Mouse (Mus musculus) CH12.LX (cell line): Measurements from ENCODE around the gene Zfp423. TPM values are rescaled to one million over a fixed set of nuclear protein-coding genes. Genes with fewer than 3 reads are reported as not detected.

Experiments used
- DNase-seq: peaks from one replicate; pipeline ENCODE4 v3.0.0-alpha.2; 2013; ENCODE audit errors: extremely low read depth
- H3K27ac ChIP-seq: 2 replicates; pipeline ENCODE4 v1.5.1; 2012; ENCODE audit warnings: low read depth, mild to moderate bottlenecking, control low read depth, moderate library complexity; ENCODE audit not compliant: insufficient read depth
- H3K27me3 ChIP-seq: replicated peaks from 2 replicates; pipeline ENCODE3; 2012; ENCODE audit warnings: inconsistent platforms
- H3K36me3 ChIP-seq, 2 experiments: replicated peaks in 1 of 2; 2 replicates each; pipeline versions ENCODE3 to v1.6.1; 2012; ENCODE audit warnings: inconsistent platforms in 1 of 2, low read length in 1 of 2, mild to moderate bottlenecking in 1 of 2, mixed read lengths in 1 of 2, moderate library complexity in 1 of 2; ENCODE audit not compliant: control insufficient read depth in 1 of 2, insufficient read depth in 1 of 2
- H3K4me1 ChIP-seq, 2 experiments: 2 replicates each; pipeline ENCODE4 v1.6.1; 2012; ENCODE audit warnings: inconsistent platforms in 1 of 2, moderate library complexity in 1 of 2; ENCODE audit not compliant: insufficient read depth in 2 of 2, control insufficient read depth in 1 of 2
- H3K4me2 ChIP-seq: 2 replicates; pipeline ENCODE4 v1.6.1; 2012; ENCODE audit warnings: low read depth, mild to moderate bottlenecking, control low read depth; ENCODE audit not compliant: poor library complexity, insufficient read depth, severe bottlenecking
- H3K4me3 ChIP-seq, 3 experiments: fragments of 150-350 bp in 1 of 3; sonication (generic) in 1 of 3; replicated peaks in 1 of 3; 2 replicates each; pipeline versions ENCODE3 to v1.5.1; 2011 to 2012; ENCODE audit warnings: low read depth in 2 of 3, low read length in 2 of 3, mild to moderate bottlenecking in 2 of 3, moderate library complexity in 2 of 3, control low read depth in 1 of 3, improper control_type of control experiment in 1 of 3, inconsistent platforms in 1 of 3, mixed read lengths in 1 of 3; ENCODE audit not compliant: poor library complexity in 1 of 3
- H3K79me2 ChIP-seq: replicated peaks from 2 replicates; pipeline ENCODE4 v1.6.1; 2012; ENCODE audit warnings: mild to moderate bottlenecking, moderate library complexity; ENCODE audit not compliant: control insufficient read depth, poor library complexity, insufficient read depth, severe bottlenecking; ENCODE audit errors: extremely low read depth
- H3K9ac ChIP-seq: 2 replicates; pipeline ENCODE4 v1.6.1; 2012; ENCODE audit warnings: low read depth, mild to moderate bottlenecking, control low read depth, moderate library complexity; ENCODE audit not compliant: insufficient read depth
- H3K9me3 ChIP-seq: replicated peaks from 2 replicates; pipeline ENCODE3; 2012; ENCODE audit warnings: low read length, inconsistent platforms, mixed read lengths
- CHD1 ChIP-seq: IDR thresholded peaks from 2 replicates; pipeline ENCODE4 v1.6.1; 2012; ENCODE audit warnings: low read depth, low read length, improper control_type of control experiment, inconsistent platforms
- CTCF ChIP-seq, 2 experiments: IDR thresholded peaks in 1 of 2; conservative IDR thresholded peaks in 1 of 2; 2 replicates each; pipeline ENCODE4 v1.5.1; 2011 to 2012; ENCODE audit warnings: low read depth in 2 of 2, low read length in 2 of 2, improper control_type of control experiment in 1 of 2, inconsistent platforms in 1 of 2, mild to moderate bottlenecking in 1 of 2, moderate library complexity in 1 of 2
- E2F4 ChIP-seq: IDR thresholded peaks from 2 replicates; pipeline ENCODE4 v1.6.1; 2011; ENCODE audit warnings: low read depth, low read length, improper control_type of control experiment; ENCODE audit not compliant: insufficient replicate concordance
- EP300 ChIP-seq: IDR thresholded peaks from 2 replicates; pipeline ENCODE4 v1.6.1; 2011; ENCODE audit warnings: low read length, improper control_type of control experiment
- ETS1 ChIP-seq: conservative IDR thresholded peaks from 2 replicates; pipeline ENCODE4 v1.6.1; 2012; ENCODE audit warnings: low read depth, mild to moderate bottlenecking, inconsistent platforms, low read length, improper control_type of control experiment, moderate library complexity
- HCFC1 ChIP-seq: IDR thresholded peaks from 2 replicates; pipeline ENCODE4 v1.6.1; 2012; ENCODE audit warnings: low read depth, mild to moderate bottlenecking, inconsistent platforms, low read length, improper control_type of control experiment
- JUN ChIP-seq: IDR thresholded peaks from 2 replicates; pipeline ENCODE4 v1.6.1; 2011; ENCODE audit warnings: low read depth, mild to moderate bottlenecking, low read length, improper control_type of control experiment, moderate library complexity; ENCODE audit not compliant: insufficient read depth
- JUND ChIP-seq: conservative IDR thresholded peaks from 2 replicates; pipeline ENCODE4 v1.6.1; 2011; ENCODE audit warnings: low read depth, low read length, improper control_type of control experiment
- KAT2A ChIP-seq: IDR thresholded peaks from 2 replicates; pipeline ENCODE4 v1.6.1; 2012; ENCODE audit warnings: low read length, improper control_type of control experiment, inconsistent platforms; ENCODE audit not compliant: insufficient replicate concordance
- MAFK ChIP-seq: IDR thresholded peaks from 2 replicates; pipeline ENCODE4 v1.6.1; 2011; ENCODE audit warnings: low read length, improper control_type of control experiment; ENCODE audit not compliant: insufficient replicate concordance
- MAZ ChIP-seq: IDR thresholded peaks from 2 replicates; pipeline ENCODE4 v1.6.1; 2012; ENCODE audit warnings: low read depth, mild to moderate bottlenecking, inconsistent platforms, low read length, improper control_type of control experiment, moderate library complexity
- MEF2A ChIP-seq: IDR thresholded peaks from 2 replicates; pipeline ENCODE4 v1.6.1; 2014; ENCODE audit warnings: low read depth, mild to moderate bottlenecking, inconsistent platforms, low read length, improper control_type of control experiment, borderline replicate concordance
- MXI1 ChIP-seq: IDR thresholded peaks from 2 replicates; pipeline ENCODE4 v1.6.1; 2011; ENCODE audit warnings: mild to moderate bottlenecking, low read depth, low read length, improper control_type of control experiment
- MYC ChIP-seq: IDR thresholded peaks from 2 replicates; pipeline ENCODE4 v1.6.1; 2011; ENCODE audit warnings: low read depth, mild to moderate bottlenecking, improper control_type of control experiment, low read length
- NELFE ChIP-seq: IDR thresholded peaks from 2 replicates; pipeline ENCODE4 v1.6.1; 2011; ENCODE audit warnings: low read depth, low read length, improper control_type of control experiment
- NRF1 ChIP-seq: IDR thresholded peaks from 2 replicates; pipeline ENCODE4 v1.6.1; 2014; ENCODE audit warnings: low read depth, mild to moderate bottlenecking, inconsistent platforms, low read length, improper control_type of control experiment, moderate library complexity
- PAX5 ChIP-seq: IDR thresholded peaks from 2 replicates; pipeline ENCODE4 v1.6.1; 2012; ENCODE audit warnings: low read length, inconsistent platforms, mixed read lengths
- POLR2A ChIP-seq: IDR thresholded peaks from 2 replicates; pipeline ENCODE4 v1.6.1; 2011; ENCODE audit warnings: low read depth, mild to moderate bottlenecking, improper control_type of control experiment, low read length
- RAD21 ChIP-seq: IDR thresholded peaks from 2 replicates; pipeline ENCODE4 v1.6.1; 2011; ENCODE audit warnings: low read depth, mild to moderate bottlenecking, low read length, improper control_type of control experiment, moderate library complexity
- RCOR1 ChIP-seq: conservative IDR thresholded peaks from 2 replicates; pipeline ENCODE4 v1.6.1; 2012; ENCODE audit warnings: low read depth, mild to moderate bottlenecking, inconsistent platforms, low read length, improper control_type of control experiment
- SIN3A ChIP-seq: IDR thresholded peaks from 2 replicates; pipeline ENCODE4 v1.6.1; 2012; ENCODE audit warnings: low read length, improper control_type of control experiment, inconsistent platforms
- TBP ChIP-seq: conservative IDR thresholded peaks from 2 replicates; pipeline ENCODE4 v1.6.1; 2011; ENCODE audit warnings: low read depth, low read length, improper control_type of control experiment
- TCF12 ChIP-seq: IDR thresholded peaks from 2 replicates; pipeline ENCODE4 v1.6.1; 2014; ENCODE audit warnings: low read depth, mild to moderate bottlenecking, inconsistent platforms, low read length, improper control_type of control experiment
- UBTF ChIP-seq: IDR thresholded peaks from 2 replicates; pipeline ENCODE4 v1.6.1; 2012; ENCODE audit warnings: low read depth, mild to moderate bottlenecking, inconsistent platforms, low read length, improper control_type of control experiment, moderate library complexity
- USF2 ChIP-seq: conservative IDR thresholded peaks from 2 replicates; pipeline ENCODE4 v1.6.1; 2011; ENCODE audit warnings: low read depth, low read length, improper control_type of control experiment
- ZC3H11A ChIP-seq: IDR thresholded peaks from 2 replicates; pipeline ENCODE4 v1.6.1; 2012; ENCODE audit warnings: low read depth, mild to moderate bottlenecking, inconsistent platforms, low read length, improper control_type of control experiment
- ZKSCAN1 ChIP-seq: IDR thresholded peaks from 2 replicates; pipeline ENCODE4 v1.6.1; 2012; ENCODE audit warnings: low read depth, inconsistent platforms, low read length, improper control_type of control experiment, borderline replicate concordance
- dilution Hi-C: fragments of 300-500 bp; cut with MboI; formaldehyde crosslinking; loops from 2 replicates; pipeline ENCODE4 v1.14.3; 2020; ENCODE audit warnings: low sequenced_read_pairs; ENCODE audit not compliant: extremely low pct_unique_long_range_greater_than_20kb, extremely low pct_ligation_motif_present
- in situ Hi-C: fragments of 300-500 bp; cut with MboI; formaldehyde crosslinking; loops from 3 replicates; pipeline ENCODE4 v1.14.3; 2019; ENCODE audit warnings: low sequenced_read_pairs, low pct_ligation_motif_present, low pct_unique_long_range_greater_than_20kb, mixed read lengths
- polyA plus RNA-seq: library from polyadenylated mRNA; unstranded; fragments of >175 nt; gene quantifications from 2 replicates; pipeline ENCODE4 v1.2.1, GENCODE M21; 2012; ENCODE audit warnings: low read depth; ENCODE audit not compliant: insufficient read length
- total RNA-seq, 2 experiments: library from RNA; depleted of rRNA; stranded (reverse); fragments of 300-350 nt in 1 of 2; fragments of >200 nt in 1 of 2; gene quantifications; 2 replicates each; pipeline ENCODE4 v1.2.3; 2012 to 2014

Gene Zfp423
- total and polyA plus RNA-seq, 3 experiments = 0.25 to 2.7 (median 0.32) TPM

- Histone ChIP-seq H3K27ac (no peak overlapping the region), H3K27me3 (no peaks in the 10 kb centered on the region), H3K36me3 (no peaks in the 10 kb centered on the region), H3K9me3 (no peaks in the 10 kb centered on the region), H3K79me2 (no peaks in the 10 kb centered on the region), H3K9ac (no peak overlapping the region), H3K4me3 (no peak overlapping the region), H3K4me1 (peaks cover 7 to 10% of the 10 kb centered on the region in 2 experiments; a peak in 3 of 4 replicates), H3K4me2 (no peak overlapping the region)
- in situ Hi-C loops (no loop called here), dilution Hi-C loops (no loop called here)
- DNase-seq = no peak
- no peak for TF ChIP-seq MAFK
Measured at GRCm38 (mm10) chr8:87891884-87892283, 67.5 kb downstream of the Zfp423 start.

GRCm38 (mm10) chr8:87887956-87888355 lies 71.4 kb downstream of the Zfp423 start:
- dilution Hi-C loops = no loop called here
- Histone ChIP-seq H3K36me3 (no peaks in the 10 kb centered on the region), H3K9me3 (no peaks in the 10 kb centered on the region)

DNA sequence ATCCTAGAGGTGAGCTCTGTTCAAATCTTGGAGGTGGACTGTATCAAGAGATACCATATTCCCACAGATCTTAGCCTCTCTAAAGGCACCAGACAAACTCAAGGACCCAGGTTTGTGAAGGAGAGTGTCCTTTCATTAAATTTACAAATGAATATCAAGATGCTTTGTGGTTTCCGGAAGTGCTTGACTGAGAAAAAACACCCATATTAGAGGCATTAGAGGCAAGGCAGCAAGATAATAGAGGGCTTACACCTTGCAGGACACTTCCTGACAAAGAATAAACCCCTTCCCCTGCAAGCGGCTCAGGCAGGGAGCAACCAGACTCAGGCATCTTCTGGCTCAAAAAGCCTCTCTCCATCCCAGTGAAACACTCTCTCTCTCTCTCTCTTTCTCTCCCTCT lies 78.3 kb downstream of the Zfp423 start:
- dilution Hi-C loops = no loop called here
- Histone ChIP-seq H3K4me2 (no peak overlapping the region), H3K79me2 (no peaks in the 10 kb centered on the region), H3K9ac (no peak overlapping the region), H3K27ac (no peak overlapping the region), H3K27me3 (peaks cover 2% of the 10 kb centered on the region), H3K9me3 (no peaks in the 10 kb centered on the region), H3K36me3 (no peaks in the 10 kb centered on the region), H3K4me1 (no peaks in the 10 kb centered on the region), H3K4me3 (no peak overlapping the region)
- in situ Hi-C loops = no loop called here
- no peak for DNase-seq
- no peak for TF ChIP-seq CTCF (conservative IDR thresholded peaks at IDR 0.05 in 1 of 2, IDR thresholded peaks at IDR 0.05 in 1 of 2; ENCODE audit: low read depth in 2 of 2, low read length in 2 of 2)
- no peak for TF ChIP-seq RCOR1
- no peak for TF ChIP-seq USF2
- no peak for TF ChIP-seq MAFK
- TF ChIP-seq MXI1 = no peak
- no peak for TF ChIP-seq TBP
- no peak for TF ChIP-seq PAX5
- TF ChIP-seq MEF2A = no peak
- no peak for TF ChIP-seq MAZ
- no peak for TF ChIP-seq TCF12
- no peak for TF ChIP-seq NELFE
- TF ChIP-seq MYC = no peak
- no peak for TF ChIP-seq POLR2A
- no peak for TF ChIP-seq KAT2A

More at GRCm38 (mm10) chr8:87887956-87888355, 71.4 kb downstream of the Zfp423 start:
- no peak for TF ChIP-seq ZKSCAN1
- no peak for TF ChIP-seq ETS1
- no peak for TF ChIP-seq ZC3H11A
- no peak for TF ChIP-seq MEF2A
- no peak for TF ChIP-seq UBTF
- no peak for TF ChIP-seq CTCF (conservative IDR thresholded peaks at IDR 0.05 in 1 of 2, IDR thresholded peaks at IDR 0.05 in 1 of 2; ENCODE audit: low read depth in 2 of 2, low read length in 2 of 2)
- no peak for TF ChIP-seq HCFC1
- no peak for TF ChIP-seq RAD21
- TF ChIP-seq PAX5 = no peak
- no peak for TF ChIP-seq JUND
- TF ChIP-seq JUN = no peak
- TF ChIP-seq NRF1 = no peak
- no peak for TF ChIP-seq E2F4
- no peak for TF ChIP-seq CHD1
- no peak for TF ChIP-seq MYC
- no peak for TF ChIP-seq EP300
- TF ChIP-seq TBP = no peak
- TF ChIP-seq SIN3A = no peak
- no peak for TF ChIP-seq NELFE
- H3K27ac ChIP-seq = no peak overlapping the region
- H3K4me3 ChIP-seq = no peak overlapping the region
- H3K79me2 ChIP-seq = no peaks in the 10 kb centered on the region
- H3K27me3 ChIP-seq = no peaks in the 10 kb centered on the region
- H3K4me1 ChIP-seq = peaks cover 0 to 2% of the 10 kb centered on the region in 2 experiments; a peak in 1 of 4 replicates
- DNase-seq = no peak
- in situ Hi-C loops = no loop called here
- H3K4me2 ChIP-seq = no peak overlapping the region
- H3K9ac ChIP-seq = no peak overlapping the region
